Mouse (Mus musculus) kidney, adult 2 months (tissue): ENCODE measurements around the gene Masp2.

Experiments used
- CTCF ChIP-seq: fragments of 200-500 bp; conservative IDR thresholded peaks from 2 replicates; pipeline ENCODE4 v1.5.1; 2011; ENCODE audit warnings: low read depth, mild to moderate bottlenecking, control low read depth, low read length, moderate library complexity, mixed read lengths; ENCODE audit not compliant: insufficient read depth, insufficient read length
- POLR2A ChIP-seq: fragments of 200-500 bp; IDR thresholded peaks from one replicate; pipeline ENCODE4 v1.6.1; 2011; ENCODE audit warnings: low read depth, low read length, control low read depth

GRCm38 (mm10) chr4:148657776-148658175 lies 55.4 kb downstream of the Masp2 start:
- no peak for TF ChIP-seq POLR2A
- TF ChIP-seq CTCF: no peak
